In the genomic region with DNA sequence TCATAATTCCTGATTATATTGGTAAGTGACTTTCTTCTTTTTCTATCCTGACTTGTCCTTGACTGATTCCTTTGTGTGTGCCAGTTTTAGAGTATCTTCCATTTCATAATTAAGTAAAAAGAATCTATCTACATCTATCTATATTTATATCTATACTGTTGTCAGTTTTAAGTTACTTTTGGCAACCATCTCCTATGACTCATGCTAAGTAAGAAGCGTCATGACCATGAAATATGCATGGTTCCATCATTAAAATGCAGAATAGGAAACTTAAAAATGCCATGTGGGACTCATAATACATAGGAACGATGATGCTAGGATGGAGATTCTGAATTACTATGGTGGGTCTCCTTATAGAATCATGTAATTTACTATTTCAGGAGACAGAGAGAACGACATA, we compare ENCODE assay signal across 21 mouse cellular contexts.
"Had no signal": no experiment of that assay in that cellular context is flagged by ENCODE, and none has a peak within 500 bp of the region (broad histone marks: within the 10 kb centered on the region; RNA-seq: fewer than 3 reads in every experiment).

No protein-coding gene starts in this region.

- DNase-seq: cerebellum, adult 8-10 months; cerebellum, adult 9-10 months; cerebellum, adult 9-11 months; cerebellum, postnatal 10 days; cerebellum, postnatal 14 days; cerebellum, postnatal 25 days; cerebellum, postnatal 36 days; embryo, embryonic 11 days; forebrain, postnatal 0 days; gastrocnemius, adult 2 months; gastrocnemius, postnatal 10 days; gastrocnemius, postnatal 14 days; gastrocnemius, postnatal 25 days; gastrocnemius, postnatal 36 days; heart, adult 11 months; heart, adult 18-20 months; heart, adult 2 months had no signal

- ATAC-seq: forebrain, embryonic 13.5 days; forebrain, embryonic 14.5 days; forebrain, embryonic 15.5 days; forebrain, embryonic 16.5 days; forebrain, postnatal 0 days had no signal
